ENCODE assay signal across 8 mouse cellular contexts in the genomic region with DNA sequence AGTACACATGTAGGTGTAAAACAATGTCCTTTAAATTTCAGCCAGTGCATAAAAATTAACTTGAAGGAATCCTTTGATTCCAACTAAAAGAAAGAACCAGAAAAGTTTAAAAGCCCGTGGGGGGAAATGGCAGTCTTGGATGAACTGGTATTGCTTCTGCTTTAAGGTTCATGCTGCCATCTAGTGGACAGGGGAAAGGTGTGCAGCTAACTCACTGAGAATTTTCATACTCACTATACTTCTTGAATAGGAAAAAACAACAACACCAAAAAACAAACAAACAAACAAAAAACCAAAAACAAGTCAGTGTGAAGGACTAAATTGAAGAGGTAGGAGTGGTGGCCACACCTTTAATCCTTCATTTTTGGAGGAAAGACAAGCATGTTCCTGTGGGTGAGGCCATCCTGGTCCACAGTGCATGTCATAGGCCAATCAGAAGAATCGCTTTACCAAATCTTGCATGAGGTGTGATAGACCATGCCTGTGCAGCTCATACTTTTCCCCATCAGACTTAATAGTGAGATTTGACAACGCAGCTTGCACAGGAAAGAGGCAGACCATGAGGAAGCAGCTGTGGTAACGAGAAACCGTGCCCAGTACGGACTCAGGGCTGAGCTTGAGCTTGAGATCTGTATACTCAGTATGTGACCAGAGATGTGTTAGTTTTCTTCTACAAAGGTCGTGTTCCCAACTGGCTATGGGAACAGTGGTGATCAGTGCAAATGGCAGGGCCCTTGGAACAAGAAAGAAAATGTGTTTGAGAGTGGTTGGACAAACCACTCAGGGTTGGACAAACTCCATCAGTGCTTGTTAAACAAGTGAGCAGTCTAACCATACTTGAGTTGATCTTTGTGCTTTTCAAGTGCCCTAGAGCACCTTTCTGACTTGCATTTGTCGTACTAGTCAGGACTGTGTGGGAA. TPM values are rescaled to one million over a fixed set of nuclear protein-coding genes. Genes with fewer than 3 reads are reported as not detected.
A peak's percentile ranks its signal among the peaks of the same experiment; 100 is the strongest.
DNase-seq lines count a peak whose midpoint lies in the region; ATAC-seq and TF ChIP-seq lines count a peak whose summit lies in the region.
"Had no signal": no experiment of that assay in that cellular context is flagged by ENCODE, and none has a peak within 500 bp of the region (broad histone marks: within the 10 kb centered on the region; RNA-seq: fewer than 3 reads in every experiment).

No protein-coding gene starts in this region.

- peak; percentile 62 to 70 for DNase-seq in layer of hippocampus, adult 2 months (ENCODE audit: low spot score in 2 of 2)
- DNase-seq in layer of hippocampus, postnatal 36 days: no peak
- DNase-seq in CD4-positive, CD25-positive, alpha-beta regulatory T cell, adult 2 months (ENCODE audit: low read depth, low spot score): peak; percentile 72
- peak; percentile 54 for DNase-seq in MN1 (ENCODE audit: low spot score)
- peak; percentile 59 for DNase-seq in embryo, embryonic 9.5 days (ENCODE audit: extremely low spot score)
- peak; percentile 6 to 58 for DNase-seq in left cerebral cortex, postnatal 10 days (ENCODE audit: extremely low spot score in 1 of 2, low spot score in 2 of 2)

- ATAC-seq in neural tube, embryonic 15.5 days (ENCODE audit: low FRiP score): peak; percentile 47; the same call in 1 of the 2 replicates

- peak; percentile 94 for TF ChIP-seq CTCF in layer of hippocampus, adult 2 months (conservative IDR thresholded peaks at IDR 0.05)

- H3K9ac ChIP-seq in neural tube, embryonic 15.5 days (replicated peaks): no peak overlapping the region

- no peaks in the 10 kb centered on the region for H3K27me3 ChIP-seq in neural tube, embryonic 15.5 days (replicated peaks)

- WGBS in neural tube, embryonic 15.5 days: 80% methylated on average over 8 of the region's 8 CpGs

- H3K4me1 ChIP-seq in neural tube, embryonic 15.5 days: 0 out of 2 replicates have a peak, but pooled peaks cover 7% of the 10 kb centered on the region

- no peak overlapping the region for H3K4me3 ChIP-seq in layer of hippocampus, adult 2 months
- H3K4me3 ChIP-seq in neural tube, embryonic 15.5 days (replicated peaks): no peak overlapping the region
- H3K4me3 ChIP-seq: myocyte had no signal

- H3K9me3 ChIP-seq in neural tube, embryonic 15.5 days (replicated peaks): no peaks in the 10 kb centered on the region

- no peak overlapping the region for H3K27ac ChIP-seq in layer of hippocampus, adult 2 months
- no peak overlapping the region for H3K27ac ChIP-seq in neural tube, embryonic 15.5 days (replicated peaks)

- no peaks in the 10 kb centered on the region for H3K36me3 ChIP-seq in neural tube, embryonic 15.5 days

- intact Hi-C loops in left cerebral cortex, postnatal 10 days (cut with DNase I): loop anchor here (5.0 kb wide), 2 partner anchors 54 to 794 kb away; a partner anchor contains a TSS

- H3K4me2 ChIP-seq in neural tube, embryonic 15.5 days: no peak overlapping the region

RNA-seq across cellular contexts. Expression of a gene that starts 52.8 kb away (rescaled TPM):
- total RNA-seq in layer of hippocampus, adult 2 months (2021): 10 to 100 TPM; 35.8 to 36.1 TPM
- total RNA-seq in layer of hippocampus, postnatal 36 days (2021): 10 to 100 TPM; 37.1 to 39.9 TPM
- total RNA-seq in left cerebral cortex, postnatal 10 days (2021): 10 to 100 TPM; 33.8 to 38.7 TPM
- 35.0 and 37.1 TPM in 2 replicates for polyA plus RNA-seq in neural tube, embryonic 15.5 days (2015; fragmentation: Nextera tagmentation; extraction: Ambion mirVana)

Comparison
In these comparisons a context has a peak if more than half of its experiments do, and no peak if none do; other contexts are left out.
1. DNase-seq: peak in layer of hippocampus, adult 2 months (2 of 2), CD4-positive, CD25-positive, alpha-beta regulatory T cell, adult 2 months (single experiment), MN1 (single experiment), embryo, embryonic 9.5 days (single experiment) and left cerebral cortex, postnatal 10 days (2 of 2); none in layer of hippocampus, postnatal 36 days (0 of 2).